Mouse (Mus musculus) retina, adult 2 months (tissue): ENCODE measurements around the gene Esam.

Source experiments
- DNase-seq: peaks from one replicate; pipeline ENCODE4 v3.0.0-alpha.2; 2012; ENCODE audit warnings: low read depth, low spot score

The Esam gene

GRCm38 (mm10) chr9:37530031-37530887, 2.4 kb downstream of the Esam start:
- DNase-seq, result no peak

- no peak for DNase-seq
These were observed 3.2 kb downstream of the Esam start for GRCm38 (mm10) chr9:37530888-37531705.

- no peak for DNase-seq
These were observed 9.0 kb downstream of the Esam start for GRCm38 (mm10) chr9:37536851-37537250.

- DNase-seq, result no peak
These were observed 9.9 kb downstream of the Esam start for GRCm38 (mm10) chr9:37537658-37538250.

- no peak for DNase-seq
These were observed 11.5 kb downstream of the Esam start, which contains the start of gene Vsig2 for GRCm38 (mm10) chr9:37539170-37540025. Vsig2 (plus strand) TSS chr9:37539255.

- no peak for DNase-seq
These were observed 12.3 kb downstream of the Esam start for GRCm38 (mm10) chr9:37540226-37540625.

- no peak for DNase-seq
These were observed 13.1 kb downstream of the Esam start for GRCm38 (mm10) chr9:37540701-37541575.

GRCm38 (mm10) chr9:37541851-37542642, 14.2 kb downstream of the Esam start:
- no peak for DNase-seq

GRCm38 (mm10) chr9:37543869-37544440, 16.1 kb downstream of the Esam start:
- DNase-seq, result no peak

- DNase-seq, result no peak
These were observed 16.7 kb downstream of the Esam start for GRCm38 (mm10) chr9:37544447-37545165.

GRCm38 (mm10) chr9:37545166-37545610, 17.3 kb downstream of the Esam start:
- no peak for DNase-seq

GRCm38 (mm10) chr9:37545847-37546452, 18.1 kb downstream of the Esam start:
- DNase-seq, result no peak

GRCm38 (mm10) chr9:37546889-37547288, 19.0 kb downstream of the Esam start:
- no peak for DNase-seq

GRCm38 (mm10) chr9:37550435-37550834, 22.6 kb downstream of the Esam start:
- no peak for DNase-seq

- DNase-seq, result no peak
These were observed 24.1 kb downstream of the Esam start for GRCm38 (mm10) chr9:37551751-37552531.

GRCm38 (mm10) chr9:37552536-37553293, 24.8 kb downstream of the Esam start, which contains the start of gene Nrgn:
Nrgn (minus strand) TSS chr9:37552904.
- no peak for DNase-seq
